Mouse (Mus musculus) neural tube, embryonic 15.5 days (tissue): ENCODE data around the gene Creb3. TPM values are rescaled to one million over a fixed set of nuclear protein-coding genes. Genes with fewer than 3 reads are reported as not detected.

Source experiments
- ATAC-seq: fragments of 200-750 bp; cut with Nextera tagmentation; 2 replicates; pipeline ENCODE4 v1.8.0; 2017; ENCODE audit warnings: mild to moderate bottlenecking, moderate TSS enrichment, moderate library complexity; ENCODE audit not compliant: low FRiP score
- H3K27ac ChIP-seq: fragments of 300-500 bp; sonication (generic); replicated peaks from 2 replicates; pipeline ENCODE4 v1.5.1; 2015; ENCODE audit warnings: mild to moderate bottlenecking, inconsistent platforms
- H3K27me3 ChIP-seq: fragments of 300-500 bp; sonication (generic); replicated peaks from 2 replicates; pipeline ENCODE4 v1.6.1; 2015; ENCODE audit warnings: inconsistent platforms
- H3K36me3 ChIP-seq: fragments of 300-500 bp; sonication (generic); 2 replicates; pipeline ENCODE4 v1.6.1; 2015; ENCODE audit warnings: inconsistent platforms
- H3K4me1 ChIP-seq: fragments of 300-500 bp; sonication (generic); 2 replicates; pipeline ENCODE4 v1.6.1; 2015; ENCODE audit warnings: inconsistent platforms
- H3K4me2 ChIP-seq: fragments of 300-500 bp; sonication (generic); 2 replicates; pipeline ENCODE4 v1.6.1; 2015; ENCODE audit warnings: inconsistent platforms, mild to moderate bottlenecking, moderate library complexity
- H3K4me3 ChIP-seq: fragments of 300-500 bp; sonication (generic); replicated peaks from 2 replicates; pipeline ENCODE4 v1.5.1; 2015; ENCODE audit warnings: mild to moderate bottlenecking, inconsistent platforms
- H3K9ac ChIP-seq: fragments of 300-500 bp; sonication (generic); replicated peaks from 2 replicates; pipeline ENCODE4 v1.6.1; 2015; ENCODE audit warnings: mild to moderate bottlenecking, inconsistent platforms
- H3K9me3 ChIP-seq: fragments of 300-500 bp; sonication (generic); replicated peaks from 2 replicates; pipeline ENCODE4 v1.6.1; 2016; ENCODE audit warnings: inconsistent platforms
- WGBS: fragments of 180-500 bp; shearing (Covaris S2); methylation state at CpG from one replicate; pipeline ENCODE4 v1.1.7; 2015; ENCODE audit warnings: mixed read lengths; 5-methylcytosine and 5-hydroxymethylcytosine counted together
- polyA plus RNA-seq: library from polyadenylated mRNA; unstranded; fragments of >200 nt; fragmentation: Nextera tagmentation; extraction: Ambion mirVana; gene quantifications from 2 replicates; pipeline ENCODE4 v1.2.1, GENCODE M21; 2015

Gene Creb3
- polyA plus RNA-seq, 1 experiment from 2014 or later = 82.0 TPM

DNA sequence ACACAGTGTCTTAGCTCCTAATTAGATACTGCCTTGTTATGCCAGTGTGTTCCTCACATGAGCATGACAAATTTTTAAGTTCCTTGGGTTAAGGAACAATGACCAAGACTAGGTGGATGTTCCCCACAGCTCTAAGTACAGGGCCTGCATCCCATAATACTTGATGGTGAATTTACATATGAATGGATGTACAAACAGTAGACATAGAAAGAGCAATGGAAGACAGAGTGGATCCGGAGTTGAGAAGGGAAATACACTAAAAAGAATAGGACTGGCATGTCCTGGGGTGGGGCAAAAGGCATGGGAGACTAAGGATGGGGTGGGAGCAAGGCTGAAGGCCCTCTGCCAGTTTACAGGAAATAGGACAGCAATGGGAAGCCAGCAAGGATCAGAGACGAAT, 13.2 kb downstream of the Creb3 start:
- peaks cover 51% of the 10 kb centered on the region for H3K4me1 ChIP-seq
- no peak overlapping the region for H3K27ac ChIP-seq
- WGBS = 39% methylated on average over 2 of the region's 2 CpGs
- ATAC-seq = no peak
- H3K4me3 ChIP-seq = peak overlapping the region; percentile 5; the same call in 1 of the 2 replicates
- H3K9me3 ChIP-seq = no peaks in the 10 kb centered on the region
- H3K27me3 ChIP-seq = no peaks in the 10 kb centered on the region
- H3K4me2 ChIP-seq = peak overlapping the region; percentile 95
- H3K36me3 ChIP-seq = peaks cover 42% of the 10 kb centered on the region
- H3K9ac ChIP-seq = peak overlapping the region; percentile 36; the same call in 1 of the 2 replicates

DNA sequence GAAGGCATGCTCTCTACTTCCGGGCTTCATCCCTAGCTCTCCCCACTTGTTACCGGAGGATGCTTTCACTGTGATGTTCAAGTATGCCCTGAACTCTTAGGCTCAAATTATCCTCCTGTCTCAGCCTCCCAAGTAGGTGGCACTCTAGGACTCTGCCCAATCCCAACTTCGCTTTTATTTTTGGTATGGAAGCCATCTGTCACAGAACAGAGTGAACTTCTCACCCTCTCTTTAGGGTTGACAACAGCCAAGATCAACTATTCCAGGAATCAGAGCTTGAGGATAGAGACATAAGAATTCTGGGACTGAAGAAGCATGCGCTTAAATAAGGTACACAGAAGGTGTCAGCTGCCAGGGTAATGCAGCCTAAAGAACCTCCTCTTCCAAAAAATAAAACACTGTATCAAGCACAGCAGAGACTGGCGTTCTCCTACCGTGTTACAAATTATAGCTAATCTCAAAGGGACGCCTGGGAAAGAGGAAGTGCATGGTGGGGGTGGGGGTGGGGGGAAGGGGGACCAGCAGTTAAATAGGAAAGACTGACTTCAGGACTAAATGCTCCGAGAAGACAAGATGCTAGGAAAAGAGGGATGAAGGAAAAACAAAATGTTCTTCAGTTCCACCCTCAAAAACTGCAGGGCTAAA, 15.2 kb downstream of the Creb3 start:
- WGBS = 47% methylated on average over 8 of the region's 8 CpGs
- H3K27ac ChIP-seq = no peak overlapping the region
- no peak for ATAC-seq

DNA sequence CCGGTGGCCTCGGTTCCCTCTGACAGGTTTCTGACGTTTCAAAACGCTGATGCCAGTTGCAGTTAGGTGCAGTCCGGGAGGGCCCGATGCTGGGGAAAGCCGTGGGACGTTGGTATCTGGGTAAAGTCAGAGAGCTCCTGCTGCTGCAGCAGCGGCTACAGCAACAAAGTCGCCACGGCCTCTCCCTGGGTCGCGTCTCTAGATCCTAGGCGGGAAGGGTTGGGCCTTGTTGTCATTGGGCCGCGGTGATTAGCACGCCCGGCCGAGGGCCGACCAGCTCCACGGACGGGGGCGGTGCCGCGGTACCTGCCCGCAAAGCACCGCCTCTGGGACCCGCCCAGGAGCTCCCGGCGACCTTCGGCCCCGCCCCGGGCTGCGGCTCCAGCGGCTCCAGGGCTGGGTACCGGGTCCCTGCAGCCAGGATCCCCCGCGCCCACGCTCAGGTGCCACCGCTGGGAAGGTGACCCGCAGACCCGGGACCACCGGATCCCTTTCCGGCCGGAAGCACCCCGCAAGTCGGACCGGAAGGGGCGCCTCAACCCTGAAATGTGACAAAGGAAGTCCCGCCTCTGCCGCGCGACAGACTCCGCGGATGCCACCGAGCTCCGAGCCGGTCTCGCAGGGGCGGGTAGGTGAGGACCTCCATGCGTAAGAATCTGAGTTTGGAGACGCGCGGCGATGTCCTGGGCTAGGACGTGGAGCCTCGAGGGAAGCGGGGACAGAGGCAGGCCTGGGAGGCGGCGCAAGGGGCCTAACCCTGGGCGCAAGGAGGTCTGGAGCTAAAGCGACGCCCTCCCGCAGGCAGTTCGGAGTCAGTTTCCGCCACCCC, 16.5 kb downstream of the Creb3 start, which contains the start of the genes Rgp1 and Gba2:
Gene Rgp1, plus strand, starts transcription at position 340 of the 829 bp plus-strand sequence.
Gene Gba2, minus strand, starts transcription at position 498 of the 829 bp plus-strand sequence.
- H3K27me3 ChIP-seq = no peaks in the 10 kb centered on the region
- H3K4me2 ChIP-seq = peak within 1 kb of the TSS; percentile 95
- H3K9me3 ChIP-seq = no peaks in the 10 kb centered on the region
- H3K36me3 ChIP-seq = peaks cover 39% of the 10 kb centered on the region
- H3K4me1 ChIP-seq = peaks cover 51% of the 10 kb centered on the region
- under 1% methylated on average over 76 of the region's 76 CpGs for WGBS
- peak within 1 kb of the TSS; percentile 84 for H3K9ac ChIP-seq
- peak; percentile 92 for ATAC-seq
- H3K27ac ChIP-seq = peak within 1 kb of the TSS; percentile 87
- H3K4me3 ChIP-seq = peak within 1 kb of the TSS; percentile 86

More for the DNA sequence above, 15.2 kb downstream of the Creb3 start:
- H3K4me3 ChIP-seq = peak overlapping the region; percentile 86
- H3K9me3 ChIP-seq = no peaks in the 10 kb centered on the region
- H3K4me1 ChIP-seq = peaks cover 51% of the 10 kb centered on the region
- H3K4me2 ChIP-seq = peak overlapping the region; percentile 95
- H3K9ac ChIP-seq = peak overlapping the region; percentile 84
- no peaks in the 10 kb centered on the region for H3K27me3 ChIP-seq
- H3K36me3 ChIP-seq = peaks cover 39% of the 10 kb centered on the region

DNA sequence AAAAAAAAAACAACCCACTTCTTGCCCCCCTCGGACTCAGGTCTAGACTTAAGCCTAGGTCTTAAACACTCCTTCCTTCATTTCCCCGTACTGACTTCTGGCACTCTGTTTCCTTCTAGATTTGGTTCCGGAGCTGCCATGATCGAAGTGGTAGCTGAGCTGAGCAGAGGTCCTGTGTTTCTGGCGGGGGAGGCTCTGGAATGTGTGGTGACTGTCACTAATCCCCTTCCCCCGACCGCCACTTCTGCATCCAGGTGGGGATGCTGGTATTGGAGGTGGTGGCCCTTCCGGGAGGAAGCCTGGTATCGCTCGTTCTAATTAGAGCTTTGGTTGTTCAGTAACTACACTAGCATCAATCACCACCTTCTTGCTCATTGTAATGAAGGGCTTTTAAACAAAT, 17.1 kb downstream of the Creb3 start:
- H3K9ac ChIP-seq = peak overlapping the region; percentile 84
- peak overlapping the region; percentile 87 for H3K27ac ChIP-seq
- H3K4me3 ChIP-seq = peak overlapping the region; percentile 86
- H3K4me1 ChIP-seq = peaks cover 51% of the 10 kb centered on the region
- ATAC-seq = peak; percentile 4; the same call in 1 of the 2 replicates
- peak overlapping the region; percentile 95 for H3K4me2 ChIP-seq
- H3K9me3 ChIP-seq = no peaks in the 10 kb centered on the region
- WGBS = 7% methylated on average over 10 of the region's 10 CpGs
- H3K36me3 ChIP-seq = peaks cover 39% of the 10 kb centered on the region
- H3K27me3 ChIP-seq = no peaks in the 10 kb centered on the region

DNA sequence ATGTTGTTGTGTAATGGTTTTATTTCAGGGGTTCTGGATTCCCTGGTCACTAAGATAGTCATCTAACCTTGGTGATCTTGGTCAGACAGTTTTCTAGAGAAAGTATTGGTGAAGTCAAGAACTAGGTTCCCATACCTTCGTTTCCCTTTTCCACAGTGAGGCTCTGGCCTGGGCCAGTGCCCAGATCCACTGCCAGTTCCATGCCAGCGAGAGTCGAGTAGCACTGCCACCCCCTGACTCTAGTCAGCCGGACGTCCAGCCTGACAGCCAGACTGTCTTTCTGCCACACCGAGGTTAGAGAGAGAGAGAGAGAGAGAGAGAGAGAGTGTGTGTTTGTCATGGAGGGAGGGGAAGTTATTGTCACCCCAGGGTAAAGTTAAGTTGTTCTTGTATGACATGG, 17.6 kb downstream of the Creb3 start:
- no peak for ATAC-seq
- WGBS = 82% methylated on average over 6 of the region's 6 CpGs
- Histone ChIP-seq H3K27me3 (no peaks in the 10 kb centered on the region), H3K36me3 (peaks cover 40% of the 10 kb centered on the region), H3K9ac (peak overlapping the region; percentile 84), H3K4me2 (peak overlapping the region; percentile 95), H3K27ac (peak overlapping the region; percentile 87; the same call in 1 of the 2 replicates), H3K4me1 (peaks cover 46% of the 10 kb centered on the region), H3K4me3 (peak overlapping the region; percentile 86), H3K9me3 (no peaks in the 10 kb centered on the region)

DNA sequence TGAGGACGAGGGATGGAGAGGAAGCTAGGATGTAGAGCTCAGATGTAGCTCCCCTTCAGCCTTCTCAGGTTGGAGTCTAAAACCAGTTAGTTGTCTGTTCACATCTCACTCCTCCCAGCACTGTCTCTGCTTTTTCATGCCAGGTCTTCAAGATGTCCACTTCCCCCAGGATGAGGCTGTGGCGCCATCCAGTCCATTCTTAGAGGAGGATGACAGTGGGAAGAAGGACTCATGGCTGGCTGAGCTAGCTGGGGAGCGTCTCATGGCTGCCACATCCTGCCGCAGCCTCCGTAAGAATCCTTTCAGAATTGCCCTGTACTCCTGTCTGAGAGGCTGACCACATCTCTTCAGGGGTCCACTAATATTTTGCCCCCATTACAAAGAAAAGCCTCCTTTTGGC, 18.6 kb downstream of the Creb3 start:
- H3K27me3 ChIP-seq = no peaks in the 10 kb centered on the region

DNA sequence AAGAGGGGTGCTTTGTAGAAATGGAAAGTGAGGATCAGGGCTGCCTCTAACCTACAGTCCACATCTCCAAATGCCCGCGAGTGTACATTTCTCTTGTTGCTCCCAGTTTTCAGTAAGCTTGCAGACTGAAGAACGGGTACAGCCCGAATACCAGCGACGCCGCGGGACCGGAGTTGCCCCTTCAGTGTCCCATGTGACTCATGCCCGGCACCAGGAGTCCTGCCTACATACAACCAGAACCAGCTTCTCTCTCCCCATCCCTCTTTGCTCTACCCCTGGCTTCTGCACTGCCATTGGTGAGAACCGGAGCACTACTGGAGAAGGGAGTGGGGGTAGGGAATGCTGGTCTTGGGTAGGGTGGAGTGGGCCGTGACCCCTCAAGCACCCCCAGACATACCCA, 19.2 kb downstream of the Creb3 start:
- H3K36me3 ChIP-seq = peaks cover 36% of the 10 kb centered on the region
- H3K27me3 ChIP-seq = no peaks in the 10 kb centered on the region
- H3K9ac ChIP-seq = no peak overlapping the region
- 93% methylated on average over 12 of the region's 12 CpGs for WGBS
- H3K4me1 ChIP-seq = peaks cover 30% of the 10 kb centered on the region
- H3K4me2 ChIP-seq = no peak overlapping the region
- no peak overlapping the region for H3K4me3 ChIP-seq
- no peak for ATAC-seq
- H3K27ac ChIP-seq = no peak overlapping the region
- H3K9me3 ChIP-seq = no peaks in the 10 kb centered on the region

More for the DNA sequence above, 18.6 kb downstream of the Creb3 start:
- ATAC-seq = no peak
- no peak overlapping the region for H3K4me3 ChIP-seq
- peaks cover 36% of the 10 kb centered on the region for H3K36me3 ChIP-seq
- peaks cover 36% of the 10 kb centered on the region for H3K4me1 ChIP-seq
- no peaks in the 10 kb centered on the region for H3K9me3 ChIP-seq
- no peak overlapping the region for H3K4me2 ChIP-seq
- H3K9ac ChIP-seq = no peak overlapping the region
- H3K27ac ChIP-seq = no peak overlapping the region
- 95% methylated on average over 5 of the region's 5 CpGs for WGBS

DNA sequence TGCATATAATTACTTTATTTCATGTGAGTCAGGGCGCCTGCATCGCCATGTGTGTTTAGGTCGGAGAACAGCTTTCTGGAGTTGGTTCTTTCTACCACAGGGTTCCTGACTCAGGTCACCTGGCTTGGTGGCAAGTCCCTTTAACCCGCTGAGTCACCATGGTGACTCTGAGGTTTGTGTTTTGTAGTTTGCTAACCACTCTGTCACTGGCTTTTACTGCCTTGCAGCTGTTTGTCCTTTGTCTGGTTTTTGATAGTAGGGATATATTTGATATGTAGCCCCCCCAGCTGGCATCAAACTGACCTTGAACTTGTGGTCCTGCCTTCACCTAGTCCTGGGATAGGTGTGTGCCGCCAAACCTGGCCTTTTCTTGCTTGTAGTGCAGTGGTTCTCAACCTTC, 20.1 kb downstream of the Creb3 start:
- Histone ChIP-seq H3K27ac (no peak overlapping the region), H3K4me2 (no peak overlapping the region), H3K27me3 (no peaks in the 10 kb centered on the region), H3K4me1 (peaks cover 21% of the 10 kb centered on the region), H3K4me3 (no peak overlapping the region), H3K9ac (no peak overlapping the region), H3K9me3 (no peaks in the 10 kb centered on the region), H3K36me3 (peaks cover 36% of the 10 kb centered on the region)
- WGBS = 92% methylated on average over 5 of the region's 5 CpGs
- ATAC-seq = no peak

DNA sequence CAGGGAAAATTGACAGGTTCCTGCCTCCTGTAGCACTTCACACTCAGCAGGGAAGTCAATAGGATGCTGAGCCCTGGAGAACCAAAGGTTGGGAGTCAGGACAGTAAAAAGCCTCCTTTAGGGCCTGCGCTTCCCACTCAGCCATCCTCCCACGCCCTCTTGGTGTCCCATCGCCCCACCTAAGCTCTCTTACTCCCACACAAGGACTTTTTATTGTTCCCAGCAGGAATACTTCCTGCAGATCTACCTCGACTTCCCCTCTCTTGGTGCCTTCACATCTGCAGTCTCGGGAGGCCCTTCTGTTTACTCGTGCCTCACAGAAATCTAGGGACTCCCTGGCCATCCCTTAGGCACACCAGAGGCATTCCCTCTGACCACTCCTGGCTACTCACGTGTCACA, 21.3 kb downstream of the Creb3 start:
- H3K27ac ChIP-seq = no peak overlapping the region
- H3K4me3 ChIP-seq = no peak overlapping the region
- peaks cover 12% of the 10 kb centered on the region for H3K4me1 ChIP-seq
- H3K9me3 ChIP-seq = no peaks in the 10 kb centered on the region
- no peak for ATAC-seq
- H3K4me2 ChIP-seq = no peak overlapping the region
- peaks cover 36% of the 10 kb centered on the region for H3K36me3 ChIP-seq
- no peaks in the 10 kb centered on the region for H3K27me3 ChIP-seq
- WGBS = 80% methylated on average over 7 of the region's 7 CpGs
- H3K9ac ChIP-seq = no peak overlapping the region

DNA sequence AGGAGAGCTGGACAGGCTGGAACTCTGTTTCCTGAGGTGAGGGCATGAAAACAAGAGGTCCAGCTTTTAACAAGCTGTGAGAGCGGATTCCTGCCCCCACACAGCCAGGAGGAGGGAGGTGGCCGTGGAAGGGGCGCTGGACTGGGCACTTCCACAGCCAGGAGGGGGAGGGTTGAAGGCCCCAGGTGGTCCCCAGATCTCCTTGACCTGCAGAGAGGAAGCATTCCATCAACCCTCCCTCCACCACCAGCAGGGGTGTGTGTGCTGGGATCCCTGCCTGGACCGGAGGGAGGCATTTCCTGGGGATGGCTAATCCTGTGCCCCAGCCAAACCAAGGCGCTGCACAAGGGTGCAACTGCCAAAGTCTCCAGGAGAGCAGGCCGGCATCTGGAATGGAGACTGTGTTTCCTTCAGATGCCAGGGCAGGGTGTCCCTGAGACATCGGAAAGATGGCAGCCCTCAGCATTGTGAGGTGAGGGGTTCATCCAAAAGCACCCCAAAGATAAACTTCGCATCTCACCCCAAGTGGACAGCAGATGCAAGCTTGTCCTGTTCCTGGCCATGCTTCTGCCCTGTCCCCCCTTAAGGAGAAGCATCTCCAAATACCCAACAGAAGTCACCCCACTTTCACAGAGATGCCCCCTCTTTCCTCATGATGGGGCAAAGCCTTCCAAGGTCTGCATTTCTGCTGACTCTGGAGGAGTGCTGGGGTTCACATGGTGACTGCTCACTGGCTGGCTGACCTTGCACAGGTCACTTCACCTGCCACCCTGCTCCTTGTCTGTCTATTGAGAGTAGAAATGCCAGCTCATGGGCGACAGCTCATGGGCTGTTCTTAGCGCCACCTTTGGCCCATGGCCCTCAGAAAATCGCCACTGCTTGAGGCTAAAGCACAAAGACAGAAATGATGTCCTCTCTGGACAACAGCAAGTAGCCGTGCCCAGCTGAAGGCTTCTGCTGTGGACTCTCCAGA, 22.6 kb downstream of the Creb3 start, which contains the start of gene Msmp:
Gene Msmp, minus strand, starts transcription at position 51 of the 973 bp plus-strand sequence.
- H3K4me1 ChIP-seq = peaks cover 6% of the 10 kb centered on the region
- WGBS = 77% methylated on average over 12 of the region's 12 CpGs
- H3K36me3 ChIP-seq = peaks cover 36% of the 10 kb centered on the region
- no peaks in the 10 kb centered on the region for H3K27me3 ChIP-seq
- ATAC-seq = no peak
- no peaks in the 10 kb centered on the region for H3K9me3 ChIP-seq
- H3K4me3 ChIP-seq = no peak within 1 kb of the TSS
- no peak within 1 kb of the TSS for H3K9ac ChIP-seq
- no peak within 1 kb of the TSS for H3K27ac ChIP-seq
- H3K4me2 ChIP-seq = no peak within 1 kb of the TSS

DNA sequence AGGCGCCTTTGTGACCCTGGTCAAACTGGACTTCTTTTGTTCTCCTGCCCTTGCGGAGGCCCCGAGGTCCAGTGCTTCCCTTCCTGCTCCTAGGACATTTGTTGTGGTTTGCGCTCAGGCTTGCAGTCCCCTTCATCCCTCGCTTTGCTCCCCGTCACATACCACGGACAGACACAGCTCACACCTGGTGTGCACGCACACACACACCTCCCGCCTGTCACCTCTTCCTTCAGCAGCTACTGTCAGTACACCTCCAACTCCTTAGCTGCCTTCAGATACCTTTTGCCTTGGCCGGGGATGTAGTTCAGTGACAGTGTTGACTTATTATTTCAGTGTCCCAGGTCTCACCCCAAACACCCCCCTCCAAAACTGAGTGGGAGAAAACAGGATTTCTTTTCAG, 23.6 kb downstream of the Creb3 start:
- Histone ChIP-seq H3K27ac (no peak overlapping the region), H3K9ac (no peak overlapping the region), H3K36me3 (peaks cover 36% of the 10 kb centered on the region), H3K9me3 (no peaks in the 10 kb centered on the region), H3K4me2 (no peak overlapping the region), H3K4me3 (no peak overlapping the region), H3K4me1 (no peaks in the 10 kb centered on the region), H3K27me3 (no peaks in the 10 kb centered on the region)
- WGBS = 62% methylated on average over 10 of the region's 10 CpGs
- no peak for ATAC-seq
